Mouse (Mus musculus): ENCODE results near the gene Sh3kbp1. TPM values are rescaled to one million over a fixed set of nuclear protein-coding genes. Genes with fewer than 3 reads are reported as not detected.

Sh3kbp1 gene
- total and polyA plus RNA-seq, 3 experiments = 45.4 to 85.8 (median 48.2) TPM

GRCm38 (mm10) chrX:159685521-159685920, 58.4 kb downstream of the Sh3kbp1 start:
- H3K4me2 ChIP-seq (ENCODE audit: insufficient read depth, low read depth, poor library complexity, severe bottlenecking) = peak overlapping the region; percentile 29
- peaks cover 10 to 40% of the 10 kb centered on the region in 2 experiments for H3K4me1 ChIP-seq (ENCODE audit: control insufficient read depth in 1 of 2, insufficient read depth in 2 of 2)
- H3K4me3 ChIP-seq (replicated peaks in 1 of 3; ENCODE audit: low read depth in 2 of 3, low read length in 2 of 3, poor library complexity in 1 of 3) = no peak overlapping the region
- no peak for TF ChIP-seq PAX5 (IDR thresholded peaks at IDR 0.05; ENCODE audit: low read length)
- TF ChIP-seq MYC (IDR thresholded peaks at IDR 0.05; ENCODE audit: low read depth, low read length) = no peak
- TF ChIP-seq TBP (conservative IDR thresholded peaks at IDR 0.05; ENCODE audit: low read depth, low read length) = no peak
- TF ChIP-seq ZC3H11A (IDR thresholded peaks at IDR 0.05; ENCODE audit: low read depth, low read length) = no peak
- no peak for TF ChIP-seq JUN (IDR thresholded peaks at IDR 0.05; ENCODE audit: insufficient read depth, low read depth, low read length)
- TF ChIP-seq EP300 (IDR thresholded peaks at IDR 0.05; ENCODE audit: low read length) = peak; percentile 40; the same call in 1 of the 2 replicates
- TF ChIP-seq KAT2A (IDR thresholded peaks at IDR 0.05; ENCODE audit: insufficient replicate concordance, low read length) = no peak
- TF ChIP-seq IRF4 (IDR thresholded peaks at IDR 0.05; ENCODE audit: low read depth, low read length) = no peak
- TF ChIP-seq MAZ (IDR thresholded peaks at IDR 0.05; ENCODE audit: low read depth, low read length) = no peak
- no peak for TF ChIP-seq MAFK (IDR thresholded peaks at IDR 0.05; ENCODE audit: insufficient replicate concordance, low read length)
- no peak for TF ChIP-seq ELF1 (IDR thresholded peaks at IDR 0.05; ENCODE audit: low read depth, low read length)
- TF ChIP-seq SIN3A (IDR thresholded peaks at IDR 0.05; ENCODE audit: low read length) = no peak
- no peak for TF ChIP-seq RCOR1 (conservative IDR thresholded peaks at IDR 0.05; ENCODE audit: low read depth, low read length)
- TF ChIP-seq BHLHE40 (IDR thresholded peaks at IDR 0.05; ENCODE audit: low read depth, low read length) = 0 out of 2 replicates have a peak, but pooled peaks have one; percentile 11
- no peak for DNase-seq (ENCODE audit: extremely low read depth)
- H3K9me3 ChIP-seq (replicated peaks; ENCODE audit: low read length) = no peaks in the 10 kb centered on the region
- H3K79me2 ChIP-seq (replicated peaks; ENCODE audit: control insufficient read depth, extremely low read depth, insufficient read depth, poor library complexity, severe bottlenecking) = no peaks in the 10 kb centered on the region; the same call in 1 of the 2 replicates
- in situ Hi-C loops (cut with MboI; ENCODE audit: low pct_ligation_motif_present, low pct_unique_long_range_greater_than_20kb, low sequenced_read_pairs) = no loop called here
- H3K27ac ChIP-seq (ENCODE audit: insufficient read depth, low read depth) = no peak overlapping the region
- H3K27me3 ChIP-seq (replicated peaks) = no peaks in the 10 kb centered on the region
- dilution Hi-C loops (cut with MboI; ENCODE audit: extremely low pct_ligation_motif_present, extremely low pct_unique_long_range_greater_than_20kb, low sequenced_read_pairs) = no loop called here
- no peak overlapping the region for H3K9ac ChIP-seq (ENCODE audit: insufficient read depth, low read depth)
- no peaks in the 10 kb centered on the region for H3K36me3 ChIP-seq (replicated peaks in 1 of 2; ENCODE audit: control insufficient read depth in 1 of 2, insufficient read depth in 1 of 2, low read length in 1 of 2)

GRCm38 (mm10) chrX:159686850-159687249, 59.8 kb downstream of the Sh3kbp1 start:
- no peaks in the 10 kb centered on the region; the same call in 1 of the 2 replicates for H3K79me2 ChIP-seq (replicated peaks; ENCODE audit: control insufficient read depth, extremely low read depth, insufficient read depth, poor library complexity, severe bottlenecking)
- peaks cover 9 to 40% of the 10 kb centered on the region in 2 experiments for H3K4me1 ChIP-seq (ENCODE audit: control insufficient read depth in 1 of 2, insufficient read depth in 2 of 2)
- H3K27ac ChIP-seq (ENCODE audit: insufficient read depth, low read depth) = no peak overlapping the region
- TF ChIP-seq TBP (conservative IDR thresholded peaks at IDR 0.05; ENCODE audit: low read depth, low read length) (no peak), MYC (IDR thresholded peaks at IDR 0.05; ENCODE audit: low read depth, low read length) (no peak), IRF4 (IDR thresholded peaks at IDR 0.05; ENCODE audit: low read depth, low read length) (no peak), POLR2A (IDR thresholded peaks at IDR 0.05; ENCODE audit: low read depth, low read length) (no peak), MEF2A (IDR thresholded peaks at IDR 0.05; ENCODE audit: borderline replicate concordance, low read depth, low read length) (no peak), PAX5 (IDR thresholded peaks at IDR 0.05; ENCODE audit: low read length) (no peak), CHD1 (IDR thresholded peaks at IDR 0.05; ENCODE audit: low read depth, low read length) (no peak), MAX (IDR thresholded peaks at IDR 0.05; ENCODE audit: low read length) (no peak), NELFE (IDR thresholded peaks at IDR 0.05; ENCODE audit: low read depth, low read length) (no peak), NRF1 (IDR thresholded peaks at IDR 0.05; ENCODE audit: low read depth, low read length) (no peak), KAT2A (IDR thresholded peaks at IDR 0.05; ENCODE audit: insufficient replicate concordance, low read length) (no peak), TCF12 (IDR thresholded peaks at IDR 0.05; ENCODE audit: low read depth, low read length) (no peak), EP300 (IDR thresholded peaks at IDR 0.05; ENCODE audit: low read length) (no peak), ETS1 (conservative IDR thresholded peaks at IDR 0.05; ENCODE audit: low read depth, low read length) (no peak), CTCF (conservative IDR thresholded peaks at IDR 0.05 in 1 of 2, IDR thresholded peaks at IDR 0.05 in 1 of 2; ENCODE audit: low read depth in 2 of 2, low read length in 2 of 2) (no peak), SIN3A (IDR thresholded peaks at IDR 0.05; ENCODE audit: low read length) (no peak), RAD21 (IDR thresholded peaks at IDR 0.05; ENCODE audit: low read depth, low read length) (no peak), ELF1 (IDR thresholded peaks at IDR 0.05; ENCODE audit: low read depth, low read length) (no peak), USF2 (conservative IDR thresholded peaks at IDR 0.05; ENCODE audit: low read depth, low read length) (no peak), RCOR1 (conservative IDR thresholded peaks at IDR 0.05; ENCODE audit: low read depth, low read length) (no peak)
- H3K4me3 ChIP-seq (replicated peaks in 1 of 3; ENCODE audit: low read depth in 2 of 3, low read length in 2 of 3, poor library complexity in 1 of 3) = no peak overlapping the region
- H3K36me3 ChIP-seq (replicated peaks in 1 of 2; ENCODE audit: control insufficient read depth in 1 of 2, insufficient read depth in 1 of 2, low read length in 1 of 2) = no peaks in the 10 kb centered on the region
- in situ Hi-C loops (cut with MboI; ENCODE audit: low pct_ligation_motif_present, low pct_unique_long_range_greater_than_20kb, low sequenced_read_pairs) = no loop called here
- H3K9me3 ChIP-seq (replicated peaks; ENCODE audit: low read length) = no peaks in the 10 kb centered on the region
- no peaks in the 10 kb centered on the region for H3K27me3 ChIP-seq (replicated peaks)
- no peak overlapping the region for H3K4me2 ChIP-seq (ENCODE audit: insufficient read depth, low read depth, poor library complexity, severe bottlenecking)
- no peak for DNase-seq (ENCODE audit: extremely low read depth)
- H3K9ac ChIP-seq (ENCODE audit: insufficient read depth, low read depth) = no peak overlapping the region
- dilution Hi-C loops (cut with MboI; ENCODE audit: extremely low pct_ligation_motif_present, extremely low pct_unique_long_range_greater_than_20kb, low sequenced_read_pairs) = no loop called here
